Mouse (Mus musculus): Measurements from ENCODE around the gene Tm9sf2. TPM values are rescaled to one million over a fixed set of nuclear protein-coding genes. Genes with fewer than 3 reads are reported as not detected.

Gene Tm9sf2
- 139 TPM for polyA plus RNA-seq (2014; fragmentation: Illumina TruSeq; extraction: RNeasy Lipid Tissue Mini Kit (QIAGEN cat#74804); ENCODE audit: low read depth, low replicate concordance)

GRCm38 (mm10) chr14:122106822-122107468 lies at the start of gene Tm9sf2:
Tm9sf2 (plus strand) TSS chr14:122107038.

GRCm38 (mm10) chr14:122181078-122181814 lies 74.4 kb downstream of the Tm9sf2 start, which contains the start of gene Clybl:
Clybl (plus strand) TSS chr14:122181704.

Other genes starting within 250 kb of the Tm9sf2 start
- gene Ubac2, start 228.4 kb upstream of the Tm9sf2 start, polyA plus RNA-seq (2014; fragmentation: Illumina TruSeq; extraction: RNeasy Lipid Tissue Mini Kit (QIAGEN cat#74804); ENCODE audit: low read depth, low replicate concordance) = 36.0 TPM
- 0.20 TPM for gene Gpr18, start 191.3 kb upstream of the Tm9sf2 start, polyA plus RNA-seq (2014; fragmentation: Illumina TruSeq; extraction: RNeasy Lipid Tissue Mini Kit (QIAGEN cat#74804); ENCODE audit: low read depth, low replicate concordance)
- 0.94 TPM for gene Gpr183, start 141.8 kb upstream of the Tm9sf2 start, polyA plus RNA-seq (2014; fragmentation: Illumina TruSeq; extraction: RNeasy Lipid Tissue Mini Kit (QIAGEN cat#74804); ENCODE audit: low read depth, low replicate concordance)
- 0.48 TPM for gene Timm8a2, start 72.4 kb upstream of the Tm9sf2 start, polyA plus RNA-seq (2014; fragmentation: Illumina TruSeq; extraction: RNeasy Lipid Tissue Mini Kit (QIAGEN cat#74804); ENCODE audit: low read depth, low replicate concordance)
- 46.4 TPM for gene Clybl, start 74.7 kb downstream of the Tm9sf2 start, polyA plus RNA-seq (2014; fragmentation: Illumina TruSeq; extraction: RNeasy Lipid Tissue Mini Kit (QIAGEN cat#74804); ENCODE audit: low read depth, low replicate concordance)